Mouse (Mus musculus) kidney, postnatal 0 days (tissue): ENCODE results near the gene Golga3. TPM values are rescaled to one million over a fixed set of nuclear protein-coding genes. Genes with fewer than 3 reads are reported as not detected.

ENCODE experiments used
- ATAC-seq: fragments of 200-750 bp; cut with Nextera tagmentation; replicated peaks from 2 replicates; pipeline ENCODE4 v1.8.0; 2017; ENCODE audit warnings: low read depth, moderate number of reproducible peaks, moderate TSS enrichment, moderate library complexity; ENCODE audit not compliant: low FRiP score
- DNase-seq: peaks from one replicate; pipeline ENCODE4 v3.0.0-alpha.2; 2016; ENCODE audit warnings: low spot score
- H3K27ac ChIP-seq: fragments of 300-500 bp; sonication (generic); 2 replicates; pipeline ENCODE4 v1.5.1; 2014; ENCODE audit warnings: mild to moderate bottlenecking
- H3K27me3 ChIP-seq: fragments of 300-500 bp; sonication (generic); 2 replicates; pipeline ENCODE4 v1.6.1; 2014; ENCODE audit warnings: low read length, mixed read lengths; ENCODE audit not compliant: insufficient read depth
- H3K36me3 ChIP-seq: fragments of 300-500 bp; sonication (generic); 2 replicates; pipeline ENCODE4 v1.6.1; 2014; ENCODE audit warnings: low read length, mixed read lengths; ENCODE audit not compliant: insufficient read depth
- H3K4me1 ChIP-seq: fragments of 300-500 bp; sonication (generic); replicated peaks from 2 replicates; pipeline ENCODE4 v1.6.1; 2014; ENCODE audit warnings: antibody characterized with exemption, low read length, mixed read lengths; ENCODE audit not compliant: insufficient read depth
- H3K4me2 ChIP-seq: fragments of 300-500 bp; sonication (generic); 2 replicates; pipeline ENCODE4 v1.6.1; 2014; ENCODE audit warnings: mild to moderate bottlenecking, low read length, moderate library complexity, mixed read lengths
- H3K4me3 ChIP-seq: fragments of 300-500 bp; sonication (generic); replicated peaks from 2 replicates; pipeline ENCODE4 v1.5.1; 2014; ENCODE audit warnings: low read depth, low read length
- H3K9ac ChIP-seq: fragments of 300-500 bp; sonication (generic); 2 replicates; pipeline ENCODE4 v1.6.1; 2014; ENCODE audit warnings: low read depth, low read length
- H3K9me3 ChIP-seq: fragments of 300-500 bp; sonication (generic); replicated peaks from 2 replicates; pipeline ENCODE4 v1.6.1; 2016; ENCODE audit warnings: low read length, inconsistent platforms, mixed read lengths
- CTCF ChIP-seq: IDR thresholded peaks from 2 replicates; pipeline ENCODE4 v1.5.1; 2016; ENCODE audit warnings: antibody characterized with exemption, low read depth, mild to moderate bottlenecking, moderate library complexity
- WGBS: fragments of 180-500 bp; shearing (Covaris S2); extraction: QIAGEN DNeasy Blood & Tissue Kit; methylation state at CpG from one replicate; pipeline ENCODE4 v1.1.7; 2014; 5-methylcytosine and 5-hydroxymethylcytosine counted together
- polyA plus RNA-seq: library from polyadenylated mRNA; unstranded; fragments of >200 nt; fragmentation: Nextera tagmentation; extraction: Ambion mirVana; gene quantifications from 2 replicates; pipeline ENCODE4 v1.2.1, GENCODE M21; 2015

Golga3 gene
- polyA plus RNA-seq, 1 experiment from 2014 or later: 9.8 TPM

DNA sequence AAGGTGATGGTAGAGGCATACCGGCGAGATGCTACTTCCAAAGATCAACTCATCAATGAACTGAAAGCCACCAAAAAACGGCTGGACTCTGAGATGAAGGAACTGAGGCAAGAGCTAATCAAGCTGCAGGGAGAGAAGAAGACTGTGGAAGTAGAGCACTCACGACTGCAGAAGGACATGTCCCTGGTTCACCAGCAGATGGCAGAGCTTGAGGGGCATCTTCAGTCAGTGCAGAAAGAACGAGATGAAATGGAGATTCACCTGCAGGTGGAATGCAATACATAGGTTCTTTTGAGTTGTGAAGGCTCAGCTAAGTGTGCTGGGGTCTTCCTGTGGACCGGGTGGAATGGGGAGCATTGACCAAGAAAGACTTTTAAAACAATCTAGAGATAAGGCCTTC lies 28.3 kb downstream of the Golga3 start:
- WGBS: 83% methylated on average over 6 of the region's 6 CpGs
- Histone ChIP-seq H3K36me3 (peaks cover 67% of the 10 kb centered on the region), H3K27ac (no peak overlapping the region), H3K9me3 (no peaks in the 10 kb centered on the region), H3K4me1 (no peaks in the 10 kb centered on the region), H3K4me3 (no peak overlapping the region), H3K4me2 (no peak overlapping the region), H3K9ac (no peak overlapping the region), H3K27me3 (no peaks in the 10 kb centered on the region)
- no peak for ATAC-seq
- no peak for DNase-seq
- peak; percentile 52 for TF ChIP-seq CTCF

DNA sequence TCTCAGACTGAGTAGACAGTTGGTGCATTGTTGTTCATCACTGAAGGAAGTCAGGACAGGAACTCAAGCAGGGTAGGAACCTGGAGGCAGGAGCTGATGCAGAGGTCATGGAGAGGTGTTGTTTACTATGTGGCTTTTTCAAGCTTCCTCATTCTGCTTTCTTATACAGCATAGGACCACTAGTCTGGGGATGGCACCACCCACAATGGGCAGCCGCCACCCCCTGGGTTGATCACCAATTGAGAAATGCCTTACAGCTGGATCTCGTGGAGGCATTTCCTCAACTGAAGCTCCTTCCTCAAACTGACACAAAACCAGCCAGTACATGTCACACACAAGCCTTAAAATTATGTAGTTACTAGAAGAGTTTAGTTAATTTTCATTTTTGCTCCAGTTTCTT lies 34.8 kb downstream of the Golga3 start:
- H3K4me2 ChIP-seq: no peak overlapping the region
- no peak overlapping the region for H3K9ac ChIP-seq
- no peak for TF ChIP-seq CTCF
- H3K27me3 ChIP-seq: no peaks in the 10 kb centered on the region
- WGBS: 79% methylated on average over 2 of the region's 2 CpGs
- ATAC-seq (no peak), DNase-seq (no peak)
- H3K4me1 ChIP-seq: no peaks in the 10 kb centered on the region
- no peaks in the 10 kb centered on the region for H3K9me3 ChIP-seq
- H3K4me3 ChIP-seq: no peak overlapping the region
- peaks cover 80% of the 10 kb centered on the region for H3K36me3 ChIP-seq
- H3K27ac ChIP-seq: no peak overlapping the region

DNA sequence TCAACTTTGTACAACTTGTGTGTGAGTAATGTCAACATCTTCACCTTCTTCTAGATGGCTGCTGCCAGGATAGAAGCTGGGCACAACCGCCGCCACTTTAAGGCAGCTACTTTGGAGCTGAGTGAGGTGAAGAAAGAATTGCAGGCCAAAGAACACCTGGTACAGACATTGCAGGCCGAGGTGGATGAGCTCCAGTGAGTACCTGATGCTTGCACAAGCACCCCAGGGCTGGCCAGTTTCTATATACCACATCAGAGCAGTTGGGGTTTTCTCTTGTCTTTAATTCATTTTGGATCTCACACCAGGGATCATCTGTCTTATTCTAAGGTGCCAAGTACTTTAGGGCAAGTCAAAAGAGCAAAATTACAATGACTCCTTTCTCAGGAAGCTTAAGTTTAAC lies 40.3 kb downstream of the Golga3 start:
- Histone ChIP-seq H3K4me1 (no peaks in the 10 kb centered on the region), H3K4me2 (no peak overlapping the region), H3K36me3 (peaks cover 76% of the 10 kb centered on the region), H3K27me3 (no peaks in the 10 kb centered on the region), H3K9me3 (no peaks in the 10 kb centered on the region), H3K4me3 (no peak overlapping the region), H3K9ac (no peak overlapping the region), H3K27ac (no peak overlapping the region)
- 97% methylated on average over 3 of the region's 3 CpGs for WGBS
- DNase-seq (no peak), ATAC-seq (no peak)
- TF ChIP-seq CTCF: no peak

DNA sequence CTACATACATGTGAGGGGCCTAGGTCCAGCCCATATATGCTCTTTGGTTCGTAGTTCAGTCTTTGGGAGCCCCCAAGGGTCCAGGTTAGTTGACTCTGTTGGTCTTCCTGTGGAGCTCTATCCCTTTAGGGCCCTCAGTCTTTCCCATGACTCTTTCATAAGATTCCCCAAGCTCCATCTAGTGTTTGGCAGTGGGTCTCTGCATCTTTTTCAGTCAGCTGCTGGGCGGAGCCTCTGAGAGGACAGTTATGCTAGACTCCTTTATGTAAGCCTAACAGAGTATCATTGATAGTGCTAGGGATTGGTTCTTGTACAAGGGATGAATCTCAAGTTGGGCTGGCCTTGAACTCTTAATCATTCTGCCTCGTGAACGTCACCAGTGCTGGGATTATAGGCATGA lies 43.8 kb downstream of the Golga3 start:
- Histone ChIP-seq H3K27ac (no peak overlapping the region), H3K9me3 (no peaks in the 10 kb centered on the region), H3K36me3 (peaks cover 63% of the 10 kb centered on the region), H3K9ac (no peak overlapping the region), H3K27me3 (no peaks in the 10 kb centered on the region), H3K4me1 (no peaks in the 10 kb centered on the region), H3K4me2 (no peak overlapping the region), H3K4me3 (no peak overlapping the region)
- WGBS: 94% methylated on average over 4 of the region's 4 CpGs
- DNase-seq: no peak
- ATAC-seq: no peak
- TF ChIP-seq CTCF: no peak

DNA sequence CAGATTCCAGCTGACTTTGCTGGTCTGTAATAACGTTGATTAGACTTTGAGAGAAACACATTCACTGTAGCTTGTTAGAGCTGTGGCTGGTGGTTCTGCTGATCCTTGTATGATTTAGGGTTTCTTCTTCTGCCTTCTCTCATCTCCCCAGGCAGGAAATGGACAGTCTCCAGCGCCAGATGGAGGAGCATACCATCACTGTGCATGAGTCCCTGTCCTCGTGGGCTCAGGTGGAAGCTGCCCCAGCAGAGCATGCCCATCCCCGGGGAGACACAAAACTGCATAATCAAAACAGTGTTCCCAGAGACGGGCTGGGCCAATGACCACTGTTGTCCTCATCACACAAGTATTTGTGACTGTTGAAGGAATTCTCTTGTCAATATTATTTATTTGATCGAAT lies 46.3 kb downstream of the Golga3 start:
- Histone ChIP-seq H3K4me2 (no peak overlapping the region), H3K4me1 (no peaks in the 10 kb centered on the region), H3K27me3 (no peaks in the 10 kb centered on the region), H3K4me3 (no peak overlapping the region), H3K27ac (no peak overlapping the region), H3K9ac (no peak overlapping the region), H3K9me3 (no peaks in the 10 kb centered on the region), H3K36me3 (peaks cover 60% of the 10 kb centered on the region)
- 86% methylated on average over 6 of the region's 6 CpGs for WGBS
- ATAC-seq (no peak), DNase-seq (no peak)
- no peak for TF ChIP-seq CTCF

DNA sequence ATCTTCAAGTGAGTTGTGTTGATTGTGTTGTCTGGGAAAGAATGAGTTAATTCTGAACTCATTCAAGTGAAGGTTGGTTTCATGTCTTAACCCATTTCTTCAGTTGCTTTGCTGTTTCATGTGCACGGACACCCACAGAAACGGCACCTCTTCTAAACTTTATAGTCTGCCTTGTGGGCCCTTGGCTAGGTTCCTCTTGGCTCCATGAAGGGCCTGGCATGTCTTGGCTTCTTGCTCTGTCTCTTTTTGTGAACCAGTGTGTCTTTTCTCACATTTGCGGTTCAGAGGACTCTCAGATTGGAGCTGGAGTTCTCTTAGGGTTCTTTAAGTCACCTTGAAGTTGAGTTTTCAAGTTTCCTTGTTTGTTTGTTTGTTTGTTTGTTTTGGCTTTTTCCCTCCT lies 48.6 kb downstream of the Golga3 start:
- Histone ChIP-seq H3K4me2 (no peak overlapping the region), H3K36me3 (peaks cover 38% of the 10 kb centered on the region), H3K27me3 (no peaks in the 10 kb centered on the region), H3K9me3 (no peaks in the 10 kb centered on the region), H3K4me1 (peaks cover 2% of the 10 kb centered on the region; the same call in 1 of the 2 replicates), H3K27ac (no peak overlapping the region), H3K9ac (no peak overlapping the region), H3K4me3 (no peak overlapping the region)
- WGBS: 84% methylated on average over 3 of the region's 3 CpGs
- DNase-seq (no peak), ATAC-seq (no peak)
- no peak for TF ChIP-seq CTCF

DNA sequence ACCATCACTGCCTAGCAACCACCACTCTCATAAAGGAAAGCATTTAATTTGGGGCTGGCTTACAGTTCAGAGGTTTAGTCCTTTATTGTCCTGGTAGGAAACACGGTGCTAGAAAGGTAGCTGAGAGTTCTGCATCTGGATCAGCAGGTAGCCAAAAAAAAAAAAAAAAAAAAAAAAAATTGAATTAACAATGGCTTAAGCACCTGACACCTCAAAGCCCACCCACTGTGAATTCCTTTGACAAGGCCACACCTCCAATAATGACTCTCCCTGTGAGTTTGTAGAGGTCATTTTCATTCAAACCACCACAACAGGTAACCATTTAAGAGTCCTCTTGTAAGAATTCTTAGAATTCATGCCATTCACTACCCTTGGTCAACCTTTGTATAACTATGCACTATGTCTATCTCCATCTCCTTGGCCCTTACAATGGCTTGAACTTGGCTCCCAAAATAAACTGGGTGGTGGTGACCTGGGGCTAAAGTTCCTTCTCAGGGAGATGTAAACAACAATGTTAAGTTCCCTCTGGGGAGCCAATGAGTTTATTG lies 50.9 kb downstream of the Golga3 start:
- no peak for TF ChIP-seq CTCF
- no peak for ATAC-seq
- no peaks in the 10 kb centered on the region for H3K27me3 ChIP-seq

More for the DNA sequence above, 50.9 kb downstream of the Golga3 start:
- H3K9ac ChIP-seq: no peak overlapping the region
- no peak overlapping the region for H3K4me2 ChIP-seq
- 19% methylated on average over 1 of the region's 1 CpGs for WGBS
- peaks cover 15% of the 10 kb centered on the region; the same call in 1 of the 2 replicates for H3K36me3 ChIP-seq
- H3K27ac ChIP-seq: no peak overlapping the region
- no peak overlapping the region for H3K4me3 ChIP-seq
- no peaks in the 10 kb centered on the region for H3K9me3 ChIP-seq
- H3K4me1 ChIP-seq: peaks cover 4% of the 10 kb centered on the region; the same call in 1 of the 2 replicates
- no peak for DNase-seq
